Mouse (Mus musculus) macrophage (primary cell): Measurements from ENCODE around the gene Ppp6r2. TPM values are rescaled to one million over a fixed set of nuclear protein-coding genes. Genes with fewer than 3 reads are reported as not detected.
A peak's percentile ranks its signal among the peaks of the same experiment; 100 is the strongest.

Experiments used
- H3K27ac ChIP-seq: fragments of 350-480 bp; formaldehyde crosslinking; 2 replicates; pipeline ENCODE4 v1.9.0; 2021
- H3K36me3 ChIP-seq: fragments of 350-480 bp; formaldehyde crosslinking; 2 replicates; pipeline ENCODE4 v1.9.0; 2021; ENCODE audit errors: inconsistent target
- H3K4me3 ChIP-seq: fragments of 350-480 bp; formaldehyde crosslinking; 2 replicates; pipeline ENCODE4 v1.9.0; 2021; ENCODE audit errors: inconsistent target
- H3K79me2 ChIP-seq: fragments of 350-480 bp; formaldehyde crosslinking; 2 replicates; pipeline ENCODE4 v1.9.0; 2021; ENCODE audit errors: inconsistent target
- WGBS: methylation state at CpG from one replicate; pipeline ENCODE4 v1.1.7; 2026; ENCODE audit warnings: inconsistent platforms; ENCODE audit not compliant: missing documents; 5-methylcytosine and 5-hydroxymethylcytosine counted together
- polyA plus RNA-seq: library from polyadenylated mRNA; stranded (reverse); fragments of 250-400 nt; gene quantifications from 3 replicates; pipeline ENCODE4 v1.2.4, GENCODE M21; 2018; ENCODE audit warnings: inconsistent platforms

Ppp6r2 gene
- polyA plus RNA-seq, 1 experiment from 2014 or later = 15.7 TPM

DNA sequence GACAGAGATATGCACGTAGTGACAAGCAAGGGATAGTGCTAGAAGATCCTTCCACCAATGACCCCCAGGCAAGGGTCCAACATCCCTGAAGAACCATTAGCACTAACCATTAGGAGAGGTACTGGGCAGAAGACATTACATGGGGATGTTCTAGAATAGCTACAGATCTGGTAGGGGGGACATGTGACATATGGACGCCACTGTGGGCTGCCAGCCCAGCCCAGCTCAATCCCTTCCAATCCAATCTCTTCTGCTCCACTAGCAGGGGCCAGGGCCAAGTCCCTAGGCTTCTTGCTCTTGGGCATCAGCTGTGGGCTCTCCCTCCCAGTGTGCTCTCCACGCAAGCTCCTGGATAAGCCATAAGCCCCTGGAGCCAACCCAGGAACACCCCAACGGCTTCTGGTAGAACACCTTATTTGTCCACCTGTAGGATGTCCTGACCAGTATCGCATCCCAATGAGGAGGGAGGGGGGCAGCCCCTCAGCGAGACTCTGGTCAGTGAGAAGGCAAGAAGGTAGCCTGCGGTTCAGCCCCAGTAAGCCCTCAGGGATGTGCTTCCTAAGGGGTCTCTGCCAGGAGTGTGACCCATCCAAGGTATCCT lies 33.0 kb upstream of the Ppp6r2 start:
- peak overlapping the region; percentile 93 for H3K4me3 ChIP-seq

DNA sequence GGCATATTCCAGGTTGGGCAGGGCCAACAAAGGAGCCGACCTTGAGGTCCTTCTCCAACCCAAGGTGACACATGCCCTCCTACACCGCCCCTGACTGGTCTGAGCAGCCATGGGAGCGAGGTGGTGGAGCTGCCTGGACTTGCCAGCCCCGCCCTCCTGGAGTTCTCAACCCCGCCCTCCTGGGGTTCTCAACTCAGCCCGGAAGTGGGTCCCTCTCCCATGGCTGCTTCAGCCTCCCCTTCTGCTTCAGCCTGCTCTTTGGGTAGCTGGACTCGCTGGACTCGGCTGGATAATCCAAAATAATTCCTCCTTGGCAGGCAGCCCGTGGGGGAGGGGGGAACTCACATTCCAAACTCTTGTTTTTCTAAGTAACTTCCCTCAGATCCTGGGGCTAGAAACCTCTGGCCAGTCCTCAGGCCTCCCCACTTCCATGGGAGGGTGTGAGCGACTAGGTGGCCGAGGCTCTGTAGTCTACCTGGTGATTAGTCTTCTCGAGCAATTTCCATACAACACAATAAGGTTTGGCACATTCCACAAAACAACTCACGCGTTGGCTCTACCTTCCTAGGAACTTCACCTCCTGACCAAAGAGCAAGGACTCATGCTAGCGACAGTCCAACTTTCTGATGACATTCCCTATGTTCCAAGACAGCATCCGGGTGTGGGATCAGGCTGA lies 32.3 kb upstream of the Ppp6r2 start:
- Histone ChIP-seq H3K36me3 (no peaks in the 10 kb centered on the region), H3K79me2 (peaks cover 58% of the 10 kb centered on the region), H3K27ac (peak overlapping the region; percentile 100), H3K4me3 (peak overlapping the region; percentile 93)
- WGBS = 30% methylated on average over 16 of the region's 16 CpGs

More for the DNA sequence above, 33.0 kb upstream of the Ppp6r2 start:
- 77% methylated on average over 7 of the region's 7 CpGs for WGBS
- Histone ChIP-seq H3K27ac (peak overlapping the region; percentile 100), H3K36me3 (no peaks in the 10 kb centered on the region), H3K79me2 (peaks cover 66% of the 10 kb centered on the region)

DNA sequence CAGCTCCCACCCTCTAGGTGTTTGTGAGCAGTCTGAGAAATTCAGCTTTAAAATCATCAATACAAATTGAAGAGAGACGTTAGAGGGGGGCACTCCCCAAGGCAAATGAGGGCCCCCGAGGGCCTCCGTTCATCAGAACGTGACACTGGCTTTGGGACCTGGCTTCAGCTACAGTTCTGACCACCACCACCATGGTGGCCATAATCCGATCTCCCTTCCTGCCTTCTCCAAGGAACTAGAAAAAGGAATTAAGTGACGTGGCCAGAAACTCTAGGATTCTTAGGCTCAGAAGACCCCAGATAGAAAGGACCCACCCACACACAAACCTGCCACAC lies 31.8 kb upstream of the Ppp6r2 start:
- H3K79me2 ChIP-seq = peaks cover 53% of the 10 kb centered on the region
- 44% methylated on average over 6 of the region's 6 CpGs for WGBS
- peak overlapping the region; percentile 100 for H3K27ac ChIP-seq
- peak overlapping the region; percentile 93 for H3K4me3 ChIP-seq
- no peaks in the 10 kb centered on the region for H3K36me3 ChIP-seq

DNA sequence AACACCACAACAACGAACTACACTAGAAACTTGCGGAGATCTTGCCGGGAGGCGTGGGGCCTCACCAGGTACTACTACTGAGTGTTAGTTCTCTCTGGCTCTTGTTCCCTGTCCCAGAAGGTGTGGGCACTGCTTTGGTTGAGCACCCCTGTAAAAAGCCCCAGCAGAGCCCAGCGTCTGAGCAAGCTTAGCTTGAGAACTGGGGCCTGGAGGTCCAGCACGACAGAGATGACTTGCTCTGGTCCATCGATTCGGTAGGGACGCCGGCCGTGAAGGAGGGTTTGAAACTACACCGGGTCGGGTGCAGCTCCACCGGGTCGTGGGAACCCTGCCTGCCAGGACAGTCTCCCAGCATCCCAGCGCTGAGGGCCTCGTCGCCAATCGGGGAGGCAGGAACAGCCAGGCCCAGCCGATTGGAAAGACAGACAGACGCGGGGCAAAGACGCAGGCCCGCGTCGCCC lies 31.2 kb upstream of the Ppp6r2 start:
- Histone ChIP-seq H3K27ac (peak overlapping the region; percentile 100), H3K4me3 (peak overlapping the region; percentile 93), H3K36me3 (no peaks in the 10 kb centered on the region), H3K79me2 (peaks cover 48% of the 10 kb centered on the region)
- WGBS = 4% methylated on average over 19 of the region's 26 CpGs

DNA sequence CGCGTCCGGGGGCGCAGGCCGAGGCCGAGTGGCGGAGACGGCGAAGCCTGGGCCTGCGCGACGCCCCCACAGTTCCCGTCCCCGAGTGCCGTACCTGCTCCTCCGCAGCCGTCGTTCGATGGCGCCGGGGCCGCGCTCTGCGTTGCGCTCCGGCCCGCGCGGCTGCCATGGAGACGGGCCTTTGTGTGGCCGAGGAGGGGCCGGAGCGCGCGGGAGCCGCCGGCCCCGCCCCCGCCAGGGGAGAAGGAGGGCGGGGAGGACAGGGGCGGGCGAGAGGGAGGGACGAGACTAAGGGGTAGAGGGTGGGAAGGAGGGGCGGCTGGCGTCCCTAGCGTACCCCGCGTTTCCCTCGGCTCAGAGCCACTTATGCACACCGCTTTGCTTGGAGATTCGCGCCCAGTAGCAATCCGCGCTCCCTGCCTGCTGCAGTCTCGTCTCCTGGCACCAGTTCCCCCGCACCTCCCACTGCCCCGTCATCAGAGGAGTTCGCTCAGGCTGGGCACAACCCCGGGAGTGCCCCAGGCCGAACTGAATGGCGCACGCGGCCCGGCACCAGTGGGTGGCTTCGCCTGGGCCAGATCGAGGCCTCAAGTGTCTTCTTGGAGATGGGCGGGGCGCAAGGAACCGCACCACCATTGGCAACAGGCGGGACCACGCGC lies 30.7 kb upstream of the Ppp6r2 start, which contains the start of gene Plxnb2:
TSS of gene Plxnb2 (minus strand) at position 218 of the 659 bp plus-strand sequence.
- Histone ChIP-seq H3K27ac (peak within 1 kb of the TSS; percentile 100), H3K36me3 (no peaks in the 10 kb centered on the region), H3K79me2 (peaks cover 42% of the 10 kb centered on the region), H3K4me3 (peak within 1 kb of the TSS; percentile 93)
- 3% methylated on average over 47 of the region's 72 CpGs for WGBS

DNA sequence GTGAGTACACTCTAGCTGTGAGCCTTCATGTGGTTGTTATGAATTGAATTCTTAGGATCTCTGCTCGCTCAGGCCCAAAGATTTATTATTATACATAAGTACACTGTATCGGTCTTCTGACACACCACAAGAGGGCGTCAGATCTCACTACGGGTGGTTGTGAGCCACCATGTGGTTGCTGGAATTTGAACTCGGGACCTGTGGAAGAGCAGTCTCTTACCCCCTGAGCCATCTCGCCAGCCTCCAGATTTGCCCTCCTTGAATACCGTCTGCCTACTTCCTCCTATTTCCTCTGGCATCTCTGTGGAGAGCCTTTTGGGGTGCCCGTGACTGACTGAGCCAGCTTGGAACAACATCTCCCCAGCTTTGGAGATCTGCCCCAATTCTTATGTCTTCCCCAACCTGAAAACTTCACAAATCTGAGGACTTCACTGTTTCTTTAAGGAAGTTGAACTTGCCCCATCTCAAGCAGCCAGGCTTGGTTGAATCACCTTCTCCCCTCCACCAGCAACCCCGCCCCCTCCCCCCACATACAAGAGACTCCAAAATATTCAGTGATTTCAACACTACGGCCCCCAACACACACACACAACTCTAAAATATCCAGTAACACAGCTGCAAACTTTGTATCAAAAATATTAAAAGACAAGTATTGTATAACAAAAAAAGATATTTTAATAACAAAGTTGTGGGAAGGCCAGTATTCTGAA lies 29.6 kb upstream of the Ppp6r2 start:
- peak overlapping the region; percentile 45 for H3K4me3 ChIP-seq
- no peaks in the 10 kb centered on the region for H3K36me3 ChIP-seq
- 32% methylated on average over 10 of the region's 10 CpGs for WGBS
- H3K79me2 ChIP-seq = peaks cover 32% of the 10 kb centered on the region
- peak overlapping the region; percentile 89 for H3K27ac ChIP-seq

DNA sequence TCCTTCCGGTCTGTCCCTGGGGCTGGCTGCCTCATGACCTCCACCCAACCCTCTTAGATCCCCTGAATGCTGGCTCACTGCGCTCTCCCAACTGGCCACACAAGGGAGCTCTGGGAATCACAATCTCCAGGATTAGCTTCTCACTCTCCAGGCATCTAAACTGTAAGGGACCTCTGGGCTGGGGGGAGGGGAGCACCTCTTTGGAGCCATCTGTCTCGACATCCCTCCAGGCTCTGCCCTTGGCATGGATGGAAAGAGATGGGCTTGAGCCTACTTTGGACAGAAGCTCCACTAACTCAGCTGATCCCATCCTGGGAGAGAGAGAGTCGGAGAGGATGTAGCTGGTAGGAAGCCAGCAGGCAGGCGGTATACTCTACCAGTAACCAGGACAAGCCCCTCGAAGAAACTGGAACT lies 29.0 kb upstream of the Ppp6r2 start:
- Histone ChIP-seq H3K27ac (peak overlapping the region; percentile 89), H3K79me2 (peaks cover 26% of the 10 kb centered on the region), H3K4me3 (no peak overlapping the region; the same call in 1 of the 2 replicates), H3K36me3 (no peaks in the 10 kb centered on the region)
- WGBS = 42% methylated on average over 6 of the region's 6 CpGs

DNA sequence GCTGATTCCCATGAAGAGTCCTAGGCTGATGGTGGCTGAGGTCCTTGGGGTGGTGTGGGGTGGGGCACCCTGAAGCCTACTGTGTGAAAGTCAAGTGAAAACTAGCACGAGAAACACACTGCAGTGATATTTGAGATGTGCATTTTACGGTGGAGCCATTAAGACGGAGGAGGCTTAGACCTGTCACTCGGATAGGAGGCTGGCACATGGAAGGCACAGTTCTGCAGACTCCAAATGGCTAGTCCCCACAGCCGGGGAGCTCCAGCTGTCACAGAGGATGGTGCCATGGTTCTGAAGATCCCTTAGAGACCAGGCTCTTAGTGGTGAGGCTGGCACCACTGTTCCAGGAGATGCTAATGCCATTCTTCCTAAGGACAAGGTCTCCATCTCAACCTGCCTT lies 28.5 kb upstream of the Ppp6r2 start:
- Histone ChIP-seq H3K79me2 (peaks cover 25% of the 10 kb centered on the region), H3K4me3 (no peak overlapping the region; the same call in 1 of the 2 replicates), H3K27ac (peak overlapping the region; percentile 89), H3K36me3 (no peaks in the 10 kb centered on the region)
- 87% methylated on average over 4 of the region's 5 CpGs for whole genome bisulfite sequencing

DNA sequence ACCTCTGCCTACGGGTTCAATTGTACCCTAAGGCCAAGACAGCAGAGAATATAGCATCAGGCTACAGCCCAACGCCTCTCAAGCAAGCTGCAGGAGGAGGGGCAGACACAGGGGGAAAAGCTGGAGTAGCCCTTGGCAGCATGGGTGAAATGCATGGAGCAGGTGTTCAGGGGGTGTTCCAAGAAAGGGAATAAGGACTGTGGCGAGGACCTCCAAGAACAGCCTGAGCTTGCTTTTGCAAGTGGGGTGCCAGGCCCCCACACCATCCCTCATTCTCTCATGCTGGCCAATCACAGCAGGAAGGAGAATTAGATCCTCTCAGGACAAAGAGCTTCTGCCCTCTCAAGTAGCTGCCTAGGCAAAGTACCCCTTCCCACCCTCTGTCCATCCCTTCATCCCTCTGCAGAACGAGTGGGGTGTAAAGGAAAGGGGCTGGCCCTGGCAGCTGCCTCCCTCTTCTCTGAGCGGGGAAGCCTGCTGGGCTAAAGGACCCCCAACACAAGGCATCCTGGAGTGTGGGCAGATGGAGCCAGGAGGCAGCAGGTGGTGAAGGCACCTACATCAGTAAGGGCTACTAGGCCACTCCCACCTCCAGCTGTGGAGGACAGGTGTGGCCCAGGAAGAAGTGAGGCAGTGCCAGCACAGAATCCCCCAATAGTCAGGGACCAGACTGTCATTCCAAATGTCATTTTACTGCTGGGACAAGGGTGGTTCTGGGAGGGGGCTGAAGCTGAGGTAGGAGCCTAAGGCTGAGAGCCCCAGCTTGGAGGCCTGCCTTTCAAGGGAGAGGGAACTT lies 27.0 kb upstream of the Ppp6r2 start:
- H3K27ac ChIP-seq = no peak overlapping the region
- H3K79me2 ChIP-seq = peaks cover 11% of the 10 kb centered on the region
- 98% methylated on average over 5 of the region's 5 CpGs for WGBS
- no peak overlapping the region for H3K4me3 ChIP-seq
- H3K36me3 ChIP-seq = no peaks in the 10 kb centered on the region

DNA sequence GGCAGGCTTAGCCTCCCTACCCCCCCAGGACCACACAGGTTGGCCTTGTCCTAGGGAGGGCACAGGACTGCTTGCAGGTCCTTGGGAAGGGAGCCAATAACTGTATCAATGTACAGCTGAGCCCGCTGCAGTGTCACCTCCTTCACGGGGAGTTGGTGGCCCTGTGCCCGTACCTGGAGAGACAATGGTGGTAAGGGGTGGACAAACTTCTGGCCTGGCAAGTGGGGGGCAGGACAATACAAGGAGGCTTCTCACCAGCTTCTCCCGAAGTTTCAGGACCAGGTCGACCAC lies 26.5 kb upstream of the Ppp6r2 start:
- Histone ChIP-seq H3K4me3 (no peak overlapping the region), H3K79me2 (peaks cover 5% of the 10 kb centered on the region), H3K27ac (no peak overlapping the region), H3K36me3 (no peaks in the 10 kb centered on the region)
- WGBS = 100% methylated on average over 5 of the region's 5 CpGs

DNA sequence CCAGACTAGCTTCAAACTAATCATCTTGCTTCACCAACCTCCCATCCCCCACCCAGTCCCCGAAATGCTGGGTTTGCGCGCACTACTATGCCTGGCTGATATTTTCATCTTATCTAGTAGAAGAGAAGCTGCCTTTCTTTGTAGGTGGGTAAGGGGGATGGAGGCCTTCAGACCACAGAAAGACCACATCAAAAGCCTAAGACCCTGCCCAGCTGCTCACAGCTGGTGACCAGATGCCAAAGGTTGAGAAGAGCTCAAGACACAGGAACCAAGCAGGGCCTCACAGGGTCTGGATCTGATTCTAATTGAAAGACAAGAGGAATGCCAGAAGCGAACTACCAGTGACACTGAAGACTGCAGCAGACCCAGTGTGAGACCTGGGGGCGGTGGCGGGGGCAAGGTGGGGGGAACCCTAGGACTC lies 16.1 kb upstream of the Ppp6r2 start:
- peak overlapping the region; percentile 59 for H3K27ac ChIP-seq
- H3K79me2 ChIP-seq = no peaks in the 10 kb centered on the region
- peak overlapping the region; percentile 43; the same call in 1 of the 2 replicates for H3K4me3 ChIP-seq
- H3K36me3 ChIP-seq = no peaks in the 10 kb centered on the region
- 67% methylated on average over 6 of the region's 6 CpGs for WGBS

DNA sequence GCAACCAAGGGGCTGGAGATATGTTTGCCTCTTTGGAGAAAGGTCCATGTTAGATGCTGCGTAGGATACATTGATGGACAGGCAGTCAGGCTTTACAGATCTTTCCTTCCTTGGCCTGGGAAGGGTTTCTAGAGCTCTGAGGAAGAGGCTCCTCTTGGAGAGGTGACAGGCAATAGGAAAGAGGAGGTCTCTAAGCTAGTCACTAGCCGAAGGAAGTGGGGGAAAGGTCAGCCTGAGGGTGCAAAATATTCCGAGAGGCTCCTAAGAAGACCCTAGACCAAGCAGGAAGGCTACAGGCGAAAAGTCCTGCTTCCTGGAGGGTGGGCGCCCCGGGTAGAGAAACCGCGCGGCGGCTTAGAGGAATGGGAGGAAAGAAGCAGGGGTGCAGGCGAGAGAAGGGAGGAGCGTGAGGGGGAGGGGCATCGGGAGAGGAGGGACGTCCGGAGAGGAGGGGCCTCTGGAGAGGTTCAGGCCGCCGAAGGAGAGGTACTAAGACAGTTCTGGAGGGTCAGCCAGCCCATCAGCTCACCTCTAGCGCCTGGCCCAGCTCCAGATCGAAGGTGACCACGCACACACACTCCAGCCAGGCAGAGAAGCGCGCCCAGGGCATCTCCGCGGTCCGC lies 15.6 kb upstream of the Ppp6r2 start:
- H3K27ac ChIP-seq = peak overlapping the region; percentile 59
- peak overlapping the region; percentile 43 for H3K4me3 ChIP-seq
- no peaks in the 10 kb centered on the region for H3K36me3 ChIP-seq
- no peaks in the 10 kb centered on the region for H3K79me2 ChIP-seq
- under 1% methylated on average over 23 of the region's 25 CpGs for WGBS

DNA sequence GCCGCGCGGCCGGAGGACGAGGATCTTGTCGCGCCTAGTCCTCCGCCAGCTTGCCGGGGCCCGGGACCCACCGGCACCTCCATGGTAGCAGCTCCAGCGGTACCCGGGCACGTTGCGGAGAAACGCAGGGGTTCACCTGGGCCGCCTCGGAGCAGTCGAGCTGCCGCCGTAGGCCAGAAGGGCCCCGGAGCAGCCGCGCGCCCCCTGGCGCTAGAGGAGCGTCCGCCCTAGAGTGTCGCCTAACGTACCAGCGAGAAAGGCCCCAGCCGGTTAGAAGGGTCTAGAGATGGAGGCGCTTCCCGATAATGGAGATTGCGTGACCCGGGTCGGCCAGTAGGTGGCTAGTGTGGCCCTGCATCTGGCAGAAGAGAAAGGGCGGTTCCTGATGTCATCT lies 15.0 kb upstream of the Ppp6r2 start, which contains the start of gene Dennd6b:
TSS of gene Dennd6b (minus strand) at position 184 of the 394 bp plus-strand sequence.
- WGBS = 3% methylated on average over 35 of the region's 38 CpGs

More for the DNA sequence above, 15.0 kb upstream of the Ppp6r2 start, which contains the start of gene Dennd6b:
- Histone ChIP-seq H3K36me3 (no peaks in the 10 kb centered on the region), H3K79me2 (no peaks in the 10 kb centered on the region), H3K4me3 (peak within 1 kb of the TSS; percentile 43), H3K27ac (peak within 1 kb of the TSS; percentile 59)
